Mouse (Mus musculus): Measurements from ENCODE around the gene Plekhj1. TPM values are rescaled to one million over a fixed set of nuclear protein-coding genes. Genes with fewer than 3 reads are reported as not detected.

The Plekhj1 gene
- total RNA-seq, 4 experiments from 2014 or later = 61.4 to 75.8 (median 70.7) TPM

- no peak for DNase-seq (ENCODE audit: low spot score in 2 of 2)
Measured at GRCm38 (mm10) chr10:80784302-80784701, 14.1 kb downstream of the Plekhj1 start.

- no peak for DNase-seq (ENCODE audit: low spot score in 2 of 2)
Measured at GRCm38 (mm10) chr10:80779565-80779964, 18.9 kb downstream of the Plekhj1 start.

GRCm38 (mm10) chr10:80777123-80777522, 21.3 kb downstream of the Plekhj1 start:
- no peak for DNase-seq (ENCODE audit: low spot score in 2 of 2)

GRCm38 (mm10) chr10:80776358-80776869, 22.0 kb downstream of the Plekhj1 start:
- DNase-seq (ENCODE audit: low spot score in 2 of 2) = no peak

- no peak for DNase-seq (ENCODE audit: low spot score in 2 of 2)
Measured at GRCm38 (mm10) chr10:80775731-80776130, 22.7 kb downstream of the Plekhj1 start.

GRCm38 (mm10) chr10:80774981-80775380, 23.4 kb downstream of the Plekhj1 start:
- DNase-seq (ENCODE audit: low spot score in 2 of 2) = no peak

GRCm38 (mm10) chr10:80774549-80774948, 23.9 kb downstream of the Plekhj1 start:
- peak; percentile 88 to 90 for DNase-seq (ENCODE audit: low spot score in 2 of 2)

- no peak for DNase-seq (ENCODE audit: low spot score in 2 of 2)
Measured at GRCm38 (mm10) chr10:80773816-80774215, 24.6 kb downstream of the Plekhj1 start.

GRCm38 (mm10) chr10:80768365-80768764, 30.1 kb downstream of the Plekhj1 start:
- no peak for DNase-seq (ENCODE audit: low spot score in 2 of 2)

GRCm38 (mm10) chr10:80766161-80766815, 32.1 kb downstream of the Plekhj1 start:
- no peak for DNase-seq (ENCODE audit: low spot score in 2 of 2)

GRCm38 (mm10) chr10:80765746-80766145, 32.7 kb downstream of the Plekhj1 start:
- no peak for DNase-seq (ENCODE audit: low spot score in 2 of 2)

- no peak for DNase-seq (ENCODE audit: low spot score in 2 of 2)
Measured at GRCm38 (mm10) chr10:80763502-80763901, 34.9 kb downstream of the Plekhj1 start.

GRCm38 (mm10) chr10:80761821-80762220, 36.6 kb downstream of the Plekhj1 start:
- DNase-seq (ENCODE audit: low spot score in 2 of 2) = no peak

GRCm38 (mm10) chr10:80760596-80761524, 37.6 kb downstream of the Plekhj1 start:
- no peak for DNase-seq (ENCODE audit: low spot score in 2 of 2)

- no peak for DNase-seq (ENCODE audit: low spot score in 2 of 2)
Measured at GRCm38 (mm10) chr10:80758651-80759050, 39.8 kb downstream of the Plekhj1 start.

- DNase-seq (ENCODE audit: low spot score in 2 of 2) = peak; percentile 67 to 76
Measured at GRCm38 (mm10) chr10:80757717-80758116, 40.7 kb downstream of the Plekhj1 start.

- DNase-seq (ENCODE audit: low spot score in 2 of 2) = no peak
Measured at GRCm38 (mm10) chr10:80756967-80757366, 41.5 kb downstream of the Plekhj1 start.

GRCm38 (mm10) chr10:80756509-80756908, 41.9 kb downstream of the Plekhj1 start:
- no peak for DNase-seq (ENCODE audit: low spot score in 2 of 2)

- no peak for DNase-seq (ENCODE audit: low spot score in 2 of 2)
Measured at GRCm38 (mm10) chr10:80756099-80756498, 42.3 kb downstream of the Plekhj1 start.

- DNase-seq (ENCODE audit: low spot score in 2 of 2) = no peak
Measured at GRCm38 (mm10) chr10:80755291-80756015, 43.0 kb downstream of the Plekhj1 start.

- DNase-seq (ENCODE audit: low spot score in 2 of 2) = peak; percentile 93 to 97
Measured at GRCm38 (mm10) chr10:80754594-80755290, 43.7 kb downstream of the Plekhj1 start, which contains the start of gene Dot1l. TSS of gene Dot1l (plus strand) at chr10:80755206.

All from layer of hippocampus, adult 8-10 months (tissue).